Mouse (Mus musculus): Measurements from ENCODE around the gene Abhd8. TPM values are rescaled to one million over a fixed set of nuclear protein-coding genes. Genes with fewer than 3 reads are reported as not detected.

Abhd8 gene
- total and polyA plus RNA-seq, 2 experiments from 2014 or later, result 168 to 210 TPM

DNA sequence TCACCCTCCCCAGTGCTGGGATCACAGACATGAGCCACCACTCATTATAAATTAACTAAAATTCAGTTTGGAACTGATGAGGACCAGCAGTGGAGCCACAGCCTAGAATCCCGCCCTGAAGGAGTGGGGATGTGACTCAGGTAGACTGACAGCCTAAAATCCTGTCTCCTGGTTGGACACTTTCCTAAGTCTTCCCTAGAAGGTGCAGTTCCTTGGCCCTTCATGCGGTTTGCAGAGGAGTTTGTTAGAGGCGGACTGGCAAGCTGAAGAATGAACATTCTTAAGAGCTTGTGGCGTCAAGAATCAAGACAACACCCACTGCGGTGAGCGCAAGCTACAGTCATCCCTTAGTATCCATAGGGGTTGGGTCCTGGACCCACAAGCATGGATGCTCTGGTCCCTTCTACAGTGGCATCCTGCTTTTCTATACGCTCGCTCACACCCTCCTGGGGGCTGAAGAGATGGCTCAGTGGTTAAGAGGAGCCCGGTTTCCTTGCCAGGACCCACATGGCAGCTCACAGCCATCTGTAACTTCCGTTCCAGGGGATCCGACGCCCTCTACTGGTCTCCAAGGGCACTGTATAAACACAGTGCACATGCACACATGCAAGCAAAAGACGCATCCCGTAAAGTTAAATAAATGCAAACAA lies 13.9 kb upstream of the Abhd8 start:
- peaks cover 66% of the 10 kb centered on the region for H3K36me3 ChIP-seq (ENCODE audit: insufficient read depth)
- DNase-seq (peak; percentile 70), ATAC-seq (peak; percentile 55)
- peak overlapping the region; percentile 88 for H3K4me2 ChIP-seq (ENCODE audit: low read depth)
- H3K27me3 ChIP-seq (ENCODE audit: insufficient read depth, low read length), result no peaks in the 10 kb centered on the region
- H3K9ac ChIP-seq, result peak overlapping the region; percentile 68; the same call in 1 of the 2 replicates
- H3K4me3 ChIP-seq (ENCODE audit: low read depth, low read length), result peak overlapping the region; percentile 55
- H3K4me1 ChIP-seq (ENCODE audit: insufficient read depth), result peaks cover 5% of the 10 kb centered on the region
- 36% methylated on average over 14 of the region's 14 CpGs for WGBS
- no peaks in the 10 kb centered on the region for H3K9me3 ChIP-seq (ENCODE audit: low read length)
- peak overlapping the region; percentile 91 for H3K27ac ChIP-seq (ENCODE audit: low read depth, low read length)
- peak; percentile 68 for TF ChIP-seq CTCF (IDR thresholded peaks at IDR 0.05; ENCODE audit: low read depth)

DNA sequence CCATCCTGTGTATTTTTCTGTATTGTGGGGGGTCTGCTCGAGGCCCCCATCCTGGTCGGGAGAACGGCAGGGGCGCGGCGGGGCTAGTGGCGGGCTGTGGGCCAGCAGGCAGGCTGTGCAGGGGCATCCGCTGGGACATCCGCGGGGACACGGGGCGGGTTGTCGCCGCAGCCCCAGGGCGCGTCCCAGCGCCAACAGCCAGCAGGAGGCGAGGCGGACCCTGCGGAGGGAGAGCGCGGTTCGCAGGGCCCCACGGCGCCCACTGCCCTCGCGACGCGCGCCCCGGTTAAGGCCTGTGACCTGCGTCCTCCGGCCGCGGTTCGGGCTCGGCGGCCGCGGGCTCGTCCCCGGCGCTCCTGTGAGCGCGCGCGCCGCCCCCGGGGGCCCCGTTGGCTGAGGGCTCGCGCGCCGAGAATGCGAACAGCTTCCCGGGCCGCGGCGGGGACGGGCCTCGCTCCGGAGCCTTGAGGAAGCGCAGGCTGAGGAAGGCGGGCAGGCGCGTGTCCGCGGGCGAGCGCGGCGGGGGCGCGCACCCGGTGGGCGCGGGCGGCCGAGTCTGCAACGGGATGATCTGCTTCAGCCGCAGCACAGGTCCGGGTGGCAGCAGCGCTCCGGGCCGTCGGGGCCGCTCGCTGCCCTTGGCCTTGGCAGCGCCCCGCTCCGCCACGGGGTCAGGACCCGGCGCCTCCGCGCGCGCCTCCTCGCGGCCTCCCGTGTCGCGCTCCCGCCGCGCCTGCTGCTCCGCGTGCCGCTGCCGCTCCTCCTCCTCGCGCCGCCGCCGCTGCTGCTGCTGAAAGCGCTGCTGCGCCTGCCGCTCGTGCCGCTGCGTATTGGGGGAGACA lies 12.9 kb upstream of the Abhd8 start:
- Histone ChIP-seq H3K9ac (peak overlapping the region; percentile 68), H3K4me3 (ENCODE audit: low read depth, low read length) (peak overlapping the region; percentile 55), H3K27me3 (ENCODE audit: insufficient read depth, low read length) (no peaks in the 10 kb centered on the region), H3K36me3 (ENCODE audit: insufficient read depth) (peaks cover 66% of the 10 kb centered on the region), H3K4me2 (ENCODE audit: low read depth) (peak overlapping the region; percentile 88), H3K4me1 (ENCODE audit: insufficient read depth) (peaks cover 5% of the 10 kb centered on the region), H3K27ac (ENCODE audit: low read depth, low read length) (peak overlapping the region; percentile 91), H3K9me3 (ENCODE audit: low read length) (no peaks in the 10 kb centered on the region)
- DNase-seq (peak; percentile 88), ATAC-seq (peak; percentile 82)
- peak; percentile 28; the same call in 1 of the 2 replicates for TF ChIP-seq CTCF (IDR thresholded peaks at IDR 0.05; ENCODE audit: low read depth)
- under 1% methylated on average over 91 of the region's 121 CpGs for WGBS

DNA sequence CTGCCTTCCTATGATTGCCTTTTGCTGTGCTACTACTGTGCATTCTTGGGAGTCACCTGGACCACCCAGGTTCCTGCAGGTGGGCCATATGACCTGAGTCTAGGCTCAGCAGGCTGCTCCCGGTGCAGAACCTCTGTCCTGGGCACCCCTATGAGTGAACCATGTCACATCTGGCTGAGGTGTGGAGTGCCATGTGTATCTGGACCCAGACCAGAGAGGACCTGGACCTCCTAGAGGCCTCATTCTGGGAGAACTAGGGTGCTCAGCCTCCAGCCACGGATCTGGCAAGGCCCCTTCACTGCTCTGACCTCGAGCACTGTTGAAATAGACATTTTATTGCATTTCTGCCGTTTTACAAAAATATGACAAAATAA lies 12.2 kb upstream of the Abhd8 start:
- H3K36me3 ChIP-seq (ENCODE audit: insufficient read depth), result peaks cover 64% of the 10 kb centered on the region
- H3K27me3 ChIP-seq (ENCODE audit: insufficient read depth, low read length), result no peaks in the 10 kb centered on the region
- H3K9ac ChIP-seq, result peak overlapping the region; percentile 68
- no peak for TF ChIP-seq CTCF (IDR thresholded peaks at IDR 0.05; ENCODE audit: low read depth)
- WGBS, result 31% methylated on average over 4 of the region's 4 CpGs
- H3K9me3 ChIP-seq (ENCODE audit: low read length), result no peaks in the 10 kb centered on the region
- H3K27ac ChIP-seq (ENCODE audit: low read depth, low read length), result peak overlapping the region; percentile 91
- H3K4me3 ChIP-seq (ENCODE audit: low read depth, low read length), result peak overlapping the region; percentile 55
- peaks cover 5% of the 10 kb centered on the region for H3K4me1 ChIP-seq (ENCODE audit: insufficient read depth)
- DNase-seq (peak; percentile 36), ATAC-seq (no peak)
- peak overlapping the region; percentile 88 for H3K4me2 ChIP-seq (ENCODE audit: low read depth)

DNA sequence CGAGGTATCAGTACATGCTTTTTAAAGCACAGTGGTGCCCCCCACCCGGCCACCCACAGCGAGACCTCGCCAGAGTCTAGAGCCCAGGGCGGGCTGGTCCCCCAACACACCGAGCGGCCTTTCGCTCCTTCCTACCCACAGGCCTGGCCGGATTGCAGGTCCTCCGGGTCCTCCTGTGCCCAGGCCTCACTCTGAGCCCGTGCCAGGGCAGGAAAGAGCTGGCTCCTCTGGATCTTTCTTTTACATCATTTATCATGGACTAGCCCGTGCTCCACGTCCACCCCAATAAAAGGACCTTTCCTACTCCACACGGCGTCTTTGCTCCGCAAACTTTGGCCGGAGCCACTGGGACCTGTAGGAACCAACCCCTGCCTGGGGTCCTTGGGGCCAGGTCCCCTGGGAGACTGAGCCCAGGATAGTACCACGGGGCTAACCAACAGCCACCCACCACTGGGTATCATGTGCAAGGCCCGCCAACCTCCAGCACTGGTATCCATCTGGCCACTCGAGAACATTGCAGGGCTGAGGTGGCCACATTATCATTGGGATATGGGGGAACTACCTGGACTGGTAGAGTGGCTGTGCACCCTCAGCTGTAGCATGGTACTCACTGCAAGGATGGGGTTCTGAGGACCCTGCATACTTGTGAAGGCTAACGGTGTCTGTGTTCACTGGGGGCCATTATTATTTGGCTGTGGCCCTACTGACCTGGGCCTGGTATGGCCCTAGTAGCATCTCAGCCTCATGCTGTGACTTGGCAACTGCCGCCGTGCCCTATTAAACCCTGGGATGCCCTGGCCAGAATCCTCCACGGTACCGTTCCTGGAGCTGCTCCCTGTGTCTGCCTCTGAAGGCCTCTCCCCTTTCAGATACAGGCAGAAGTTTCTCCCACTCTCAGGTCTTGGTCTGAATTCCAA lies 11.6 kb upstream of the Abhd8 start:
- DNase-seq (no peak), ATAC-seq (no peak)
- 85% methylated on average over 25 of the region's 25 CpGs for WGBS
- Histone ChIP-seq H3K9me3 (ENCODE audit: low read length) (no peaks in the 10 kb centered on the region), H3K4me1 (ENCODE audit: insufficient read depth) (peaks cover 9% of the 10 kb centered on the region), H3K27ac (ENCODE audit: low read depth, low read length) (0 out of 2 replicates have a peak overlapping the region, but pooled peaks have one; percentile 3), H3K4me3 (ENCODE audit: low read depth, low read length) (no peak overlapping the region), H3K4me2 (ENCODE audit: low read depth) (peak overlapping the region; percentile 88; the same call in 1 of the 2 replicates), H3K9ac (no peak overlapping the region), H3K27me3 (ENCODE audit: insufficient read depth, low read length) (no peaks in the 10 kb centered on the region), H3K36me3 (ENCODE audit: insufficient read depth) (peaks cover 57% of the 10 kb centered on the region)
- no peak for TF ChIP-seq CTCF (IDR thresholded peaks at IDR 0.05; ENCODE audit: low read depth)

DNA sequence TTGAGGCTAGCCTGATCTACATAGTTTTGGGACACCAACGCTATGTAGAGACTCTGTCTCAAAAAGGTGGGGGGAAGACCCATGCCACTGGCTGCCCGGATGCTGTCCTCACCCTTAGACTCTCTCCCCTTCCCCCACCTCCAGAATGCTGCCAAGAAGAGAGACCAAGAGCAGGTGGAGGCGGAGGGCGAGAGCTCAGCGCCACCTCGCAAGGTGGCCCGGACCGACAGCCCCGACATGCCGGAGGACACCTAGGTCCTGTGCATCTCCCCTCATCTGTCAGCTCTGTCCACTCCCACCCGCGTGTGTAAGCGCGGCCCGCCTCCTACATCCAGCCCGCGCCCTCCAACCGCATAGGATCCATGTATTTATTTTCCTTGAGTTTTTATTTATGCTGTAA lies 10.9 kb upstream of the Abhd8 start:
- no peak overlapping the region for H3K4me3 ChIP-seq (ENCODE audit: low read depth, low read length)
- H3K9ac ChIP-seq, result no peak overlapping the region
- H3K9me3 ChIP-seq (ENCODE audit: low read length), result no peaks in the 10 kb centered on the region
- H3K36me3 ChIP-seq (ENCODE audit: insufficient read depth), result peaks cover 50% of the 10 kb centered on the region
- DNase-seq (no peak), ATAC-seq (no peak)
- 94% methylated on average over 18 of the region's 18 CpGs for WGBS
- no peak overlapping the region for H3K27ac ChIP-seq (ENCODE audit: low read depth, low read length)
- H3K4me1 ChIP-seq (ENCODE audit: insufficient read depth), result peaks cover 14% of the 10 kb centered on the region
- no peak overlapping the region for H3K4me2 ChIP-seq (ENCODE audit: low read depth)
- TF ChIP-seq CTCF (IDR thresholded peaks at IDR 0.05; ENCODE audit: low read depth), result no peak
- H3K27me3 ChIP-seq (ENCODE audit: insufficient read depth, low read length), result no peaks in the 10 kb centered on the region

DNA sequence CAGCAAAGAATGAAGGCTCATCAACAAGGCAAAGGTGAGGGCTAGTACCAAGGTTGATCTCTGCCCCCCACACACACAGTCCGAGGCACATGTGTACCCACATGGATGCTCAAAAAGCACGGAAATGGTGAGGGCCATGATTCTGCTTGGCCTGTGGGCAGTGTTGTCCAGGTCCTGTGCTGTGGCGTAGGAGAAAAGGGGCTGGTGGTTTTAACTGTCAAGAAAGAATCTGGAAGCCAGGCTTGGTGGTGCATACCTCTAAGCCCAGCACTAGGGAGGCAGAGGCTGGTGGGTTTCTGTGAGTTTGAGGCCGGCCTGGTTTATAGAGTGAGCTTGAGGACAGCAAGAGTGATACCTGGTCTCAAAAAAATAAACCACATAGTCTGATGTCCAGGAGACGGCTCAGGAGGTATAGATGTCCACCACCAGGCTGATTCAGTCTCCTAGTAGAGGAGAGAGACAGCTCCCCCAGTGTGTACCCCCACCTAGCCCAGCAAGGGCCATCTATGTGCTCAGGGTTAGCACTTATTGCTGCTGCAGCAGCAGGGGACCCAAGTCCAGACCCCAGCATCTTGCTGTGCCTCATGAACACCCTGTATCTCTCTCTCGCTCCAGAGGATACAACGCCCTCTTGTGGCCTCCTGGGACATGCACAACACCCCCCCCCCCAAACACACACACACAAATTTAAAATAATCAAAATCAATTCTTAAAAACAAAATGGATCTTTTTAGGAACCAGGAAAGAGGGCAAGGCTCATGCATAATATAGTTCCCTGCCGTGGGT lies 9.3 kb upstream of the Abhd8 start:
- TF ChIP-seq CTCF (IDR thresholded peaks at IDR 0.05; ENCODE audit: low read depth), result peak; percentile 56
- Histone ChIP-seq H3K9me3 (ENCODE audit: low read length) (no peaks in the 10 kb centered on the region), H3K4me1 (ENCODE audit: insufficient read depth) (peaks cover 14% of the 10 kb centered on the region), H3K4me3 (ENCODE audit: low read depth, low read length) (no peak overlapping the region), H3K4me2 (ENCODE audit: low read depth) (no peak overlapping the region), H3K27me3 (ENCODE audit: insufficient read depth, low read length) (no peaks in the 10 kb centered on the region), H3K36me3 (ENCODE audit: insufficient read depth) (peaks cover 39% of the 10 kb centered on the region), H3K27ac (ENCODE audit: low read depth, low read length) (no peak overlapping the region), H3K9ac (no peak overlapping the region)
- ATAC-seq (no peak), DNase-seq (no peak)
- 92% methylated on average over 8 of the region's 8 CpGs for WGBS

Data from forebrain, postnatal 0 days (tissue).